Mouse (Mus musculus) neural tube, embryonic 13.5 days (tissue): ENCODE measurements at regions not wholly inside any gene's neighbourhood (a gene's known extent, or its start where the extent isn't known, plus 50 kb on each side); places are given as distances from the start of the nearest gene placed in this dataset.

Source experiments
- ATAC-seq: fragments of 200-750 bp; cut with Nextera tagmentation; 2 replicates; pipeline ENCODE4 v1.8.0; 2017; ENCODE audit warnings: low read depth, mild to moderate bottlenecking, moderate TSS enrichment, moderate library complexity
- H3K27ac ChIP-seq: fragments of 300-500 bp; sonication (generic); replicated peaks from 2 replicates; pipeline ENCODE4 v1.5.1; 2015; ENCODE audit warnings: moderate library complexity, mild to moderate bottlenecking, inconsistent platforms
- H3K27me3 ChIP-seq: fragments of 300-500 bp; sonication (generic); 2 replicates; pipeline ENCODE4 v1.6.1; 2015; ENCODE audit warnings: mild to moderate bottlenecking, inconsistent platforms
- H3K36me3 ChIP-seq: fragments of 300-500 bp; sonication (generic); 2 replicates; pipeline ENCODE4 v1.6.1; 2015; ENCODE audit warnings: mild to moderate bottlenecking, inconsistent platforms
- H3K4me1 ChIP-seq: fragments of 300-500 bp; sonication (generic); replicated peaks from 2 replicates; pipeline ENCODE4 v1.6.1; 2015; ENCODE audit warnings: inconsistent platforms
- H3K4me2 ChIP-seq: fragments of 300-500 bp; sonication (generic); 2 replicates; pipeline ENCODE4 v1.6.1; 2015; ENCODE audit warnings: inconsistent platforms, mild to moderate bottlenecking, moderate library complexity
- H3K4me3 ChIP-seq: fragments of 300-500 bp; sonication (generic); 2 replicates; pipeline ENCODE4 v1.5.1; 2015; ENCODE audit warnings: mild to moderate bottlenecking, inconsistent platforms
- H3K9ac ChIP-seq: fragments of 300-500 bp; sonication (generic); 2 replicates; pipeline ENCODE4 v1.6.1; 2015; ENCODE audit warnings: moderate library complexity, mild to moderate bottlenecking, inconsistent platforms
- H3K9me3 ChIP-seq: fragments of 300-500 bp; sonication (generic); 2 replicates; pipeline ENCODE4 v1.6.1; 2016; ENCODE audit warnings: inconsistent platforms
- WGBS: fragments of 180-500 bp; shearing (Covaris S2); methylation state at CpG from one replicate; pipeline ENCODE4 v1.1.7; 2015; 5-methylcytosine and 5-hydroxymethylcytosine counted together

DNA sequence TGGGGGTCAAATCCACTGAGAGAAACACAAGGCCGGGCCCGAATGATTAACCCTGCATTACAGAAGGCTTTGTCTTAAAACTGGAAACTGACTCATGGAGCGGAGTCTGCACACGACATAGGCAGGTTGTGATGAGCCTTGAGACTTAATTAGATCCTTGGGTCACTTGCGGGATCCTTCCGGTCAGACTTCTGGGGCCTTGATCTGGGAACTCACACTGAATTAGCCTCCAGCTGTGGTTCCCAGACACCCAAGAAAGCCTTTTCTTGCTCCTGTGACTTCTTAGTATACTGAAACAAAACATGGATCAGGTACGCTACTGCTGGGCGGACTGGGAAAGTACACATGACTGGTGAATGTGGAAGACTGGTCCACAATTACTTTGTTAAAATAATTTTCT is 1015.8 kb downstream of the Adgrl2 start:
- Histone ChIP-seq H3K9ac (no peak overlapping the region), H3K4me2 (no peak overlapping the region), H3K9me3 (no peaks in the 10 kb centered on the region), H3K27ac (no peak overlapping the region), H3K4me1 (0 out of 2 replicates have a peak, but pooled peaks cover 8% of the 10 kb centered on the region), H3K36me3 (no peaks in the 10 kb centered on the region), H3K4me3 (no peak overlapping the region), H3K27me3 (no peaks in the 10 kb centered on the region)
- ATAC-seq = no peak
- 71% methylated on average over 8 of the region's 8 CpGs for WGBS

DNA sequence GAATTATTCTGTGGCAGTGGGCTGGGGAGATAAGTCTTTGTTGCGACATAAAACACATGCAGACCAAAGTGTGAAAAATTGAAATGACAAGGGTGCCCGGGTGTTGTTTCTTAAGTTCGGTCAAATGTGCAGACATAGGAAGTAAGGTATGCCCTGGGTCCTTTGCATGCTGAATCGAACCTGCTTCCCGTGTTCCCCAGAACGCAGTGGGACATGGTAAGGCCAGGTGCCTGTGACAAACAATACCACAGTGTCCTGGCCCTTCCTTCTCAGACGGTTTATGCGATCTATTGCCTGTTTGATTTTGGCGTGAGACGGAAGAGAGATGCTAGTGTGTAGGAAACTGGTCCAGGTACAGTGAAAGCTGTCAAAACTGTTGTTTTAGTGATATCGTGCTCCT is 1022.1 kb downstream of the Adgrl2 start:
- H3K4me3 ChIP-seq = no peak overlapping the region
- peaks cover 27% of the 10 kb centered on the region for H3K4me1 ChIP-seq
- no peaks in the 10 kb centered on the region for H3K27me3 ChIP-seq
- no peaks in the 10 kb centered on the region for H3K36me3 ChIP-seq
- ATAC-seq = no peak
- WGBS = 56% methylated on average over 11 of the region's 11 CpGs
- H3K9ac ChIP-seq = no peak overlapping the region
- peak overlapping the region; percentile 11 for H3K4me2 ChIP-seq
- peak overlapping the region; percentile 57; the same call in 1 of the 2 replicates for H3K27ac ChIP-seq
- no peaks in the 10 kb centered on the region for H3K9me3 ChIP-seq

- Histone ChIP-seq H3K4me3 (no peak overlapping the region), H3K36me3 (no peaks in the 10 kb centered on the region), H3K9ac (no peak overlapping the region), H3K4me1 (peaks cover 27% of the 10 kb centered on the region), H3K27ac (peak overlapping the region; percentile 57), H3K27me3 (no peaks in the 10 kb centered on the region), H3K9me3 (no peaks in the 10 kb centered on the region), H3K4me2 (peak overlapping the region; percentile 11)
- 27% methylated on average over 9 of the region's 9 CpGs for WGBS
- ATAC-seq = peak; percentile 65; the same call in 1 of the 2 replicates
Measured at GRCm38 (mm10) chr3:147967866-147968265, 1022.5 kb downstream of the Adgrl2 start.

DNA sequence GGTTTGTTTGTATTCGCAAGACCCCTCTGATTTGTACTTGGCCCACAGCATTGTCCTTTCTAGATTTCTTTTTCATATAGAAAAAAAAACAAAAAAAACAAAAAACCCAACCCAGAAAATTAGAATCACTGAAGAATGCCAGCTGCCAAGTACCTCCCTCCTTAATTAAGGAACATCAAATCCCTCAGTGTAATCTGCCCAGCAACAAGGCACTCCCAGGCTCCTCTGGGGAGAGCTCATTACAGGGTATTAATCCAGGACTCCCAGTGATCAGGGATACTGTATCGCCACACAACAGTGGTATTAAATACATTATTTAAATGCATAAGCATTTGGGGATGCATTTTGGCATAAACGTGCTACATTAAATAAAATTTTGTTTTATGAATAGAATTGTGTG is 1023.1 kb downstream of the Adgrl2 start:
- H3K4me2 ChIP-seq = no peak overlapping the region

DNA sequence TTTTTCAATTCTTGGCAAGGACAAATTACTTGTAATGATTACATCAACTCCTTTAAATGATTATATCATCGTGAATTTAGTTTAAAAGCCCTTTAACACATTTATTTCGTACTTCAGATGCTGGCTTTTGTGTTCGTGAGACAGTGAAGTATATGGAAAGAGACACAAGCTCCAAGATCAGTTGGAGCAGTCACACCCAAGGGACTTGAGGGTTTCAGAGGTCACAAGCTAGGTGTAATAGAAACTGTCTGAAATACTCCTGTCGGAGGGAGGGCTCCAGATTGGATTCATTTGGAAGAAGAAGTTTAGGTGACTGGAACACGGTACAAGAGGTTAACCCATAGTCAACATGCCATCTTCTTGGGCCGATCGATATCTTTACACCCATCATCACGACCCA is 1023.5 kb downstream of the Adgrl2 start:
- peaks cover 27% of the 10 kb centered on the region for H3K4me1 ChIP-seq
- WGBS = 84% methylated on average over 8 of the region's 8 CpGs
- no peaks in the 10 kb centered on the region for H3K36me3 ChIP-seq

More for the DNA sequence above, 1023.1 kb downstream of the Adgrl2 start:
- WGBS = 63% methylated on average over 3 of the region's 3 CpGs
- Histone ChIP-seq H3K36me3 (no peaks in the 10 kb centered on the region), H3K27ac (no peak overlapping the region), H3K4me1 (peaks cover 27% of the 10 kb centered on the region), H3K9me3 (no peaks in the 10 kb centered on the region), H3K27me3 (no peaks in the 10 kb centered on the region), H3K4me3 (no peak overlapping the region), H3K9ac (no peak overlapping the region)
- ATAC-seq = peak; percentile 82; the same call in 1 of the 2 replicates

GRCm38 (mm10) chr3:147966379-147966778 is 1024.0 kb downstream of the Adgrl2 start:
- no peak overlapping the region for H3K4me2 ChIP-seq
- H3K4me1 ChIP-seq = peaks cover 27% of the 10 kb centered on the region
- no peaks in the 10 kb centered on the region for H3K9me3 ChIP-seq
- ATAC-seq = no peak
- H3K9ac ChIP-seq = no peak overlapping the region
- WGBS = 37% methylated on average over 12 of the region's 12 CpGs
- H3K27ac ChIP-seq = no peak overlapping the region
- H3K4me3 ChIP-seq = no peak overlapping the region
- H3K27me3 ChIP-seq = no peaks in the 10 kb centered on the region
- H3K36me3 ChIP-seq = no peaks in the 10 kb centered on the region

More for the DNA sequence above, 1023.5 kb downstream of the Adgrl2 start:
- no peak overlapping the region for H3K27ac ChIP-seq
- no peak overlapping the region for H3K9ac ChIP-seq
- no peaks in the 10 kb centered on the region for H3K27me3 ChIP-seq
- H3K4me3 ChIP-seq = no peak overlapping the region
- H3K9me3 ChIP-seq = no peaks in the 10 kb centered on the region
- no peak for ATAC-seq
- H3K4me2 ChIP-seq = no peak overlapping the region

DNA sequence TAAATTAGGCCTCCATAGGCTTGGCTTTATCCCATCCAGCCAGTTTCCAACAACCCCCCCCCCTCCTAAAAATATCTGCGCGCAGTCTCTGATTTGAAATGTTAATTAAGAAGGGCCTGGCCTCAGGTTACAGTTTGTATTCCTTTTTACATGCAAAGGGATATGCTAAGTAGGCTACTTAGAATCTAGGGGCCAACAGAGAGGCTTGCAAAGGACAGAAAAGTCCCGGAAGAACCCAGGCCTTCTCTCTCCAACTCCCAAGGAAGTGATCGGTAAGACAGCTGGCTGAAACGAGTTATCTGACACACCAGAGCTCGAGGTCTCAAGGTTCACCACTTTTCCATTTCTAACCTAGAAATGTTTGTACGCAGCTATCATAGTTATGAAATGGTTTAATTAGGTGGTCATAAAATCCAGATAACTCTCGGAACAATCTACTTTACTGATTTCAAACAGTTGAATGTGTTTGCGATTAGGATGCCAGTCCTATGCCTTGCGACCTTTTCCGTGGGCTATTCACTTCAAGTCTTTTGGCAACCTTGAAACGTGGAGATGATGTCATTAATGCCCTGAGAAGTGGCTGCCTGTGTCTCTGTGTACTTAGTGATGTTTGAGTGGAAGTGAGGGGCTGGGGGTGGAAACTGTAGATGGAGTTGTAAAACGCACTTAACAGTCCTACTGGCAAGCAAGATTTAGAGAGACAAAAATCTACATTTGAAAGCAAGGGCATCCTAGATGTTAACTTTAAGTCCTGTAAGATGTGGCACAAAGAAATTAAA is 1026.5 kb downstream of the Adgrl2 start:
- Histone ChIP-seq H3K27me3 (no peaks in the 10 kb centered on the region), H3K9ac (no peak overlapping the region), H3K4me2 (no peak overlapping the region), H3K27ac (no peak overlapping the region), H3K4me3 (no peak overlapping the region), H3K9me3 (no peaks in the 10 kb centered on the region), H3K4me1 (peaks cover 27% of the 10 kb centered on the region), H3K36me3 (no peaks in the 10 kb centered on the region)
- 23% methylated on average over 13 of the region's 13 CpGs for WGBS
- ATAC-seq = no peak

DNA sequence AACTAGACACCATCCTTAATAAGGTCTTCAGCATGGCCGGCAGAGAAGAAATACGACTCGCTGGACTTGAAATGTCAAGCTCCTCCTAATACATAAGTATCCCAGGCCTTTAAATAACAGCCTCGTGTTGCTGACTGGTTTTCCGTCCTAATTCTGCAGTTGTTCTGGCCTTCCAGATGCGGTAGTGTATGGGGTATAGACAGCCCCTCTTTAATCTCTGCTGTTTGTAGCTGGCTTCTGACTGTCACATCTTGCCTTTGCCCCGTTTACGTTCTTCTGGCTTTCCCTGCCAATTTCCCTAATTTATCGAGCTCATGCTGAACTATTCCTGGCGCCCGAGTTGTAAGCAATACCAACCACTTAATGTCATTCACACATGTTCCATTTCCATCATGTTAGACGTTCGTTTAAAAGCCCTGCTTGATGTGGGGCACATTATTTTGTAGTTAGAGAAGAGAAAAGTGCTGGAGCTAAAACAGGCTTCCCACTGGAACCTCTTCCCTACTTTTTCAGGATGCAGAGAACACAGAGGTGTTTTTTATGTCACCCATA is 1042.2 kb downstream of the Adgrl2 start:
- 67% methylated on average over 13 of the region's 13 CpGs for WGBS
- Histone ChIP-seq H3K4me1 (peaks cover 7% of the 10 kb centered on the region; the same call in 1 of the 2 replicates), H3K4me2 (no peak overlapping the region), H3K9me3 (no peaks in the 10 kb centered on the region), H3K9ac (no peak overlapping the region), H3K36me3 (no peaks in the 10 kb centered on the region), H3K27me3 (no peaks in the 10 kb centered on the region), H3K4me3 (no peak overlapping the region), H3K27ac (no peak overlapping the region)
- ATAC-seq = no peak

GRCm38 (mm10) chr3:147943314-147943713 is 1047.0 kb downstream of the Adgrl2 start:
- Histone ChIP-seq H3K27me3 (no peaks in the 10 kb centered on the region), H3K9me3 (no peaks in the 10 kb centered on the region), H3K27ac (no peak overlapping the region), H3K4me2 (no peak overlapping the region), H3K36me3 (no peaks in the 10 kb centered on the region), H3K4me3 (no peak overlapping the region), H3K9ac (no peak overlapping the region), H3K4me1 (no peaks in the 10 kb centered on the region; the same call in 1 of the 2 replicates)
- no peak for ATAC-seq
- WGBS = 74% methylated on average over 4 of the region's 4 CpGs

- WGBS = 64% methylated on average over 6 of the region's 6 CpGs
- H3K4me2 ChIP-seq = no peak overlapping the region
- H3K4me1 ChIP-seq = no peaks in the 10 kb centered on the region; the same call in 1 of the 2 replicates
- H3K36me3 ChIP-seq = no peaks in the 10 kb centered on the region
- no peak for ATAC-seq
- no peaks in the 10 kb centered on the region for H3K27me3 ChIP-seq
- H3K9me3 ChIP-seq = no peaks in the 10 kb centered on the region
- H3K4me3 ChIP-seq = no peak overlapping the region
- no peak overlapping the region for H3K27ac ChIP-seq
- no peak overlapping the region for H3K9ac ChIP-seq
Measured at GRCm38 (mm10) chr3:147930811-147931251, 1059.5 kb downstream of the Adgrl2 start.

GRCm38 (mm10) chr3:147920181-147920580 is 1068.0 kb downstream of the Ttll7 start:
- H3K4me1 ChIP-seq = no peaks in the 10 kb centered on the region
- 93% methylated on average over 2 of the region's 2 CpGs for WGBS
- H3K4me2 ChIP-seq = no peak overlapping the region
- no peak for ATAC-seq
- no peak overlapping the region for H3K9ac ChIP-seq
- no peaks in the 10 kb centered on the region for H3K36me3 ChIP-seq
- no peaks in the 10 kb centered on the region for H3K9me3 ChIP-seq
- no peak overlapping the region for H3K4me3 ChIP-seq
- no peaks in the 10 kb centered on the region for H3K27me3 ChIP-seq
- no peak overlapping the region for H3K27ac ChIP-seq

- no peak for ATAC-seq
- H3K27me3 ChIP-seq = no peaks in the 10 kb centered on the region
- H3K9me3 ChIP-seq = no peaks in the 10 kb centered on the region
- no peak overlapping the region for H3K27ac ChIP-seq
- H3K4me1 ChIP-seq = no peaks in the 10 kb centered on the region
- no peak overlapping the region for H3K4me2 ChIP-seq
- H3K36me3 ChIP-seq = no peaks in the 10 kb centered on the region
- H3K9ac ChIP-seq = no peak overlapping the region
- WGBS = 91% methylated on average over 3 of the region's 3 CpGs
- H3K4me3 ChIP-seq = no peak overlapping the region
Measured at GRCm38 (mm10) chr3:147919701-147920100, 1067.5 kb downstream of the Ttll7 start.
